Comparison of ENCODE assay signal across 11 mouse cellular contexts in genomic region chr8:121562941-121563351, GRCm38 (mm10). TPM values are rescaled to one million over a fixed set of nuclear protein-coding genes. Genes with fewer than 3 reads are reported as not detected.
DNase-seq lines count a peak whose midpoint lies in the region; ATAC-seq and TF ChIP-seq lines count a peak whose summit lies in the region.
"Had no signal": no experiment of that assay in that cellular context is flagged by ENCODE, and none has a peak within 500 bp of the region (broad histone marks: within the 10 kb centered on the region; RNA-seq: fewer than 3 reads in every experiment).

No protein-coding gene starts in this region.

- peak overlapping the region; percentile 13; the same call in 1 of the 2 replicates for H3K27ac ChIP-seq in forebrain, embryonic 10.5 days
- no peak overlapping the region for H3K27ac ChIP-seq in forebrain, postnatal 0 days (ENCODE audit: low read depth, low read length)

- H3K36me3 ChIP-seq in forebrain, embryonic 10.5 days (replicated peaks), result peaks cover 50% of the 10 kb centered on the region
- H3K36me3 ChIP-seq in forebrain, postnatal 0 days (ENCODE audit: insufficient read depth), result peaks cover 30% of the 10 kb centered on the region

- no peak overlapping the region for H3K4me3 ChIP-seq in forebrain, embryonic 10.5 days
- no peak overlapping the region for H3K4me3 ChIP-seq in forebrain, postnatal 0 days (ENCODE audit: low read depth, low read length)

- H3K9ac ChIP-seq in forebrain, postnatal 0 days, result no peak overlapping the region

- no peaks in the 10 kb centered on the region for H3K9me3 ChIP-seq in forebrain, embryonic 10.5 days
- no peaks in the 10 kb centered on the region for H3K9me3 ChIP-seq in forebrain, postnatal 0 days (ENCODE audit: low read length)

- no peak for DNase-seq in forebrain, embryonic 10.5 days (ENCODE audit: extremely low spot score, low spot score)
- DNase-seq in forebrain, postnatal 0 days, result no peak
- DNase-seq in adrenal gland, adult 8-10 months, result peak; percentile 59
- peak; percentile 88 for DNase-seq in gastrocnemius, postnatal 14 days
- peak; percentile 16 to 80 for DNase-seq in kidney, postnatal 25 days
- DNase-seq in thymus, postnatal 0 days (ENCODE audit: low spot score), result no peak
- DNase-seq in embryo, embryonic 10.5 days (ENCODE audit: low spot score), result no peak

- no peak for ATAC-seq in forebrain, postnatal 0 days
- no peak for ATAC-seq in erythroblast, adult 5-6 weeks (replicated peaks; ENCODE audit: low FRiP score, poor library complexity, severe bottlenecking)

- TF ChIP-seq CTCF in forebrain, postnatal 0 days (IDR thresholded peaks at IDR 0.05; ENCODE audit: low read depth), result no peak

- peaks cover 15% of the 10 kb centered on the region; the same call in 1 of the 2 replicates for H3K4me1 ChIP-seq in forebrain, embryonic 10.5 days
- no peaks in the 10 kb centered on the region for H3K4me1 ChIP-seq in forebrain, postnatal 0 days (ENCODE audit: insufficient read depth)

- no peak overlapping the region for H3K4me2 ChIP-seq in forebrain, postnatal 0 days (ENCODE audit: low read depth)

- 87% methylated on average over 9 of the region's 9 CpGs for WGBS in forebrain, embryonic 10.5 days
- WGBS in forebrain, postnatal 0 days, result 83% methylated on average over 9 of the region's 9 CpGs

- no peaks in the 10 kb centered on the region for H3K27me3 ChIP-seq in forebrain, embryonic 10.5 days (ENCODE audit: poor library complexity, severe bottlenecking)
- H3K27me3 ChIP-seq in forebrain, postnatal 0 days (ENCODE audit: insufficient read depth, low read length), result no peaks in the 10 kb centered on the region

- intact Hi-C loops in gastrocnemius, postnatal 14 days (cut with DNase I; ENCODE audit: low total_unique reads), result no loop called here

RNA-seq across cellular contexts. Expression of gene Fbxo31, which starts 15.7 kb away (rescaled TPM):
- polyA plus RNA-seq in forebrain, embryonic 10.5 days (2016; fragmentation: Nextera tagmentation; extraction: Ambion mirVana), result 13.1 and 14.8 TPM in 2 replicates
- 52.1 and 58.3 TPM in 2 replicates for total RNA-seq in forebrain, postnatal 0 days (2014; rRNA removed)
- polyA plus RNA-seq in forebrain, postnatal 0 days (2015; fragmentation: Nextera tagmentation; extraction: Ambion mirVana), result 31.5 and 38.2 TPM in 2 replicates
- 10 to 100 TPM; 33.4 to 52.9 (median 41.8) TPM for total RNA-seq in adrenal gland, adult 8-10 months (2022)
- total RNA-seq in gastrocnemius, postnatal 14 days (2021), result 10 to 100 TPM; 75.2 to 89.8 TPM
- 1.0 and 7.7 TPM in 2 replicates for total RNA-seq in erythroblast, adult 5-6 weeks (2015; ENCODE audit: low replicate concordance)
- total RNA-seq in erythroblast, adult 5-6 weeks (2017; ENCODE audit: low replicate concordance), result 2.5 and 4.3 TPM in 2 replicates
- polyA plus RNA-seq in thymus, postnatal 0 days (2015; fragmentation: Nextera tagmentation; extraction: Ambion mirVana), result 14.3 and 18.3 TPM in 2 replicates

RNA-seq across cellular contexts. Expression of gene 1700018B08Rik, which starts 18.8 kb away (rescaled TPM):
- polyA plus RNA-seq in forebrain, embryonic 10.5 days (2016; fragmentation: Nextera tagmentation; extraction: Ambion mirVana), result not detected in 2 replicates
- total RNA-seq in forebrain, postnatal 0 days (2014; rRNA removed), result not detected in 2 replicates
- polyA plus RNA-seq in forebrain, postnatal 0 days (2015; fragmentation: Nextera tagmentation; extraction: Ambion mirVana), result not detected in 2 replicates
- total RNA-seq in adrenal gland, adult 8-10 months (2022), result not detected
- total RNA-seq in gastrocnemius, postnatal 14 days (2021), result not detected
- not detected in 2 replicates for total RNA-seq in erythroblast, adult 5-6 weeks (2015; ENCODE audit: low replicate concordance)
- total RNA-seq in erythroblast, adult 5-6 weeks (2017; ENCODE audit: low replicate concordance), result not detected in 2 replicates
- not detected in 2 replicates for polyA plus RNA-seq in thymus, postnatal 0 days (2015; fragmentation: Nextera tagmentation; extraction: Ambion mirVana)
- polyA plus RNA-seq: brain, embryonic 14.5 days; limb, embryonic 14.5 days; neural tube, embryonic 14.5 days had no signal

RNA-seq across cellular contexts. Expression of gene Map1lc3b, which starts 27.2 kb away (rescaled TPM):
- 175 TPM in 2 replicates for polyA plus RNA-seq in forebrain, embryonic 10.5 days (2016; fragmentation: Nextera tagmentation; extraction: Ambion mirVana)
- total RNA-seq in forebrain, postnatal 0 days (2014; rRNA removed), result 262 and 284 TPM in 2 replicates
- 386 and 390 TPM in 2 replicates for polyA plus RNA-seq in forebrain, postnatal 0 days (2015; fragmentation: Nextera tagmentation; extraction: Ambion mirVana)
- 100 to 1,000 TPM; 167 to 214 (median 191) TPM for total RNA-seq in adrenal gland, adult 8-10 months (2022)
- total RNA-seq in gastrocnemius, postnatal 14 days (2021), result 100 to 1,000 TPM; 102 to 136 TPM
- total RNA-seq in erythroblast, adult 5-6 weeks (2015; ENCODE audit: low replicate concordance), result 194 and 223 TPM in 2 replicates
- 274 and 282 TPM in 2 replicates for total RNA-seq in erythroblast, adult 5-6 weeks (2017; ENCODE audit: low replicate concordance)
- 325 and 329 TPM in 2 replicates for polyA plus RNA-seq in thymus, postnatal 0 days (2015; fragmentation: Nextera tagmentation; extraction: Ambion mirVana)

Comparison
In these comparisons a context has a peak if more than half of its experiments do, and no peak if none do; other contexts are left out.
1. DNase-seq: peak in adrenal gland, adult 8-10 months (single experiment), gastrocnemius, postnatal 14 days (single experiment) and kidney, postnatal 25 days (2 of 2); none in forebrain, embryonic 10.5 days (single experiment), forebrain, postnatal 0 days (single experiment), thymus, postnatal 0 days (single experiment) and embryo, embryonic 10.5 days (single experiment).